Mouse (Mus musculus) embryonic facial prominence, embryonic 14.5 days (tissue): ENCODE results near the gene Abca2. TPM values are rescaled to one million over a fixed set of nuclear protein-coding genes. Genes with fewer than 3 reads are reported as not detected.
"Not testable (repeated sequence)": the region's sequence is repeated elsewhere in the genome, so short reads cannot be mapped to it uniquely, and the experiment has no call there.

Experiments
- ATAC-seq: fragments of 200-750 bp; cut with Nextera tagmentation; 2 replicates; pipeline ENCODE4 v1.8.0; 2017; ENCODE audit warnings: low read depth, moderate number of reproducible peaks, moderate TSS enrichment
- DNase-seq: peaks from one replicate; pipeline ENCODE4 v3.0.0-alpha.2; 2015; ENCODE audit warnings: low spot score
- H3K27ac ChIP-seq: fragments of 300-500 bp; sonication (generic); replicated peaks from 2 replicates; pipeline ENCODE4 v1.5.1; 2014; ENCODE audit warnings: low read depth, mild to moderate bottlenecking, low read length, moderate library complexity
- H3K27me3 ChIP-seq: fragments of 300-500 bp; sonication (generic); replicated peaks from 2 replicates; pipeline ENCODE4 v1.6.1; 2014; ENCODE audit warnings: low read length; ENCODE audit not compliant: control insufficient read depth, insufficient read depth
- H3K36me3 ChIP-seq: fragments of 300-500 bp; sonication (generic); 2 replicates; pipeline ENCODE4 v1.6.1; 2014; ENCODE audit warnings: low read length, mixed read lengths; ENCODE audit not compliant: control insufficient read depth, insufficient read depth
- H3K4me1 ChIP-seq: fragments of 300-500 bp; sonication (generic); 2 replicates; pipeline ENCODE4 v1.6.1; 2014; ENCODE audit warnings: antibody characterized with exemption, low read length; ENCODE audit not compliant: control insufficient read depth, insufficient read depth
- H3K4me2 ChIP-seq: fragments of 300-500 bp; sonication (generic); 2 replicates; pipeline ENCODE4 v1.6.1; 2014; ENCODE audit warnings: low read depth, mild to moderate bottlenecking, low read length, moderate library complexity, mixed read lengths
- H3K4me3 ChIP-seq: fragments of 300-500 bp; sonication (generic); 2 replicates; pipeline ENCODE4 v1.5.1; 2014; ENCODE audit warnings: low read depth, mild to moderate bottlenecking, low read length
- H3K9ac ChIP-seq: fragments of 300-500 bp; sonication (generic); 2 replicates; pipeline ENCODE4 v1.6.1; 2014; ENCODE audit warnings: low read depth, mild to moderate bottlenecking, low read length, moderate library complexity, mixed read lengths
- H3K9me3 ChIP-seq: fragments of 300-500 bp; sonication (generic); 2 replicates; pipeline ENCODE4 v1.6.1; 2016; ENCODE audit warnings: low read length; ENCODE audit not compliant: control insufficient read depth
- WGBS: fragments of 180-500 bp; shearing (Covaris S2); extraction: QIAGEN DNeasy Blood & Tissue Kit; methylation state at CpG from one replicate; pipeline ENCODE4 v1.1.7; 2014; 5-methylcytosine and 5-hydroxymethylcytosine counted together
- polyA plus RNA-seq: library from polyadenylated mRNA; unstranded; fragments of >200 nt; fragmentation: Nextera tagmentation; extraction: Ambion mirVana; gene quantifications from 2 replicates; pipeline ENCODE4 v1.2.1, GENCODE M21; 2014

Gene Abca2
- polyA plus RNA-seq, 1 experiment from 2014 or later = 6.4 TPM

- ATAC-seq = not testable (repeated sequence)
Measured at GRCm38 (mm10) chr2:25413436-25413835, 15.1 kb upstream of the Abca2 start.

GRCm38 (mm10) chr2:25417426-25417825 is 11.1 kb upstream of the Abca2 start:
- Histone ChIP-seq H3K9me3 (no peaks in the 10 kb centered on the region), H3K27ac (no peak overlapping the region), H3K4me1 (no peaks in the 10 kb centered on the region), H3K4me3 (no peak overlapping the region), H3K9ac (no peak overlapping the region), H3K27me3 (peaks cover 1% of the 10 kb centered on the region; the same call in 1 of the 2 replicates), H3K36me3 (no peaks in the 10 kb centered on the region), H3K4me2 (no peak overlapping the region)
- WGBS = 26% methylated on average over 3 of the region's 3 CpGs
- ATAC-seq = no peak
- DNase-seq = no peak

More at GRCm38 (mm10) chr2:25413436-25413835, 15.1 kb upstream of the Abca2 start:
- H3K4me1 ChIP-seq, H3K27ac ChIP-seq, DNase-seq, H3K4me2 ChIP-seq, H3K27me3 ChIP-seq, H3K4me3 ChIP-seq, H3K36me3 ChIP-seq, H3K9me3 ChIP-seq, H3K9ac ChIP-seq: not testable (repeated sequence)

DNA sequence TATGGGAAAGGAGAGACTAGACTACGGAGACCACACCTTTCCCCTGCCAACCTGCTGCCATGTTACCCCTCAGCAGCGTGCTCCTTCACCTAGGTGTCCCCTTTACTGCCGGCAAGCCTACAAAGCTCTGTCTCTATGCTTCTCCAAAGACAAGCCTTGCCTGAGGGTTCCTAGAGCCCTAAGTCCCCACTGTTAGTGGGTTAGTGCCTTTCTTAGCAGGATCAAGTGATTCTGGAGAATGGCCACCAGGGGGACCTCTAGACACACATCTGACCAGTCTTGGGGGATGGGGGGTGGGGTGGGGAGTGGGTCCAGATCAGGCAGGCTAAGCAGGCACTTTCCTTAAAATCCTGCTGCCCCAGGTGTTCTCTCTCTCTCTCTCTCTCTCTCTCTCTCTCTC is 6.6 kb upstream of the Abca2 start:
- no peak overlapping the region for H3K4me2 ChIP-seq
- no peak overlapping the region for H3K4me3 ChIP-seq
- ATAC-seq (peak; percentile 53; the same call in 1 of the 2 replicates), DNase-seq (peak; percentile 64)
- no peaks in the 10 kb centered on the region for H3K9me3 ChIP-seq
- H3K27ac ChIP-seq = no peak overlapping the region
- H3K36me3 ChIP-seq = no peaks in the 10 kb centered on the region
- H3K9ac ChIP-seq = no peak overlapping the region
- WGBS = 18% methylated on average over 3 of the region's 3 CpGs
- peaks cover 25% of the 10 kb centered on the region for H3K27me3 ChIP-seq
- H3K4me1 ChIP-seq = no peaks in the 10 kb centered on the region

- H3K4me2 ChIP-seq = no peak within 1 kb of the TSS
- H3K4me1 ChIP-seq = no peaks in the 10 kb centered on the region
- 56% methylated on average over 17 of the region's 17 CpGs for WGBS
- no peaks in the 10 kb centered on the region for H3K9me3 ChIP-seq
- H3K27me3 ChIP-seq = peaks cover 25% of the 10 kb centered on the region
- no peak within 1 kb of the TSS for H3K9ac ChIP-seq
- no peaks in the 10 kb centered on the region for H3K36me3 ChIP-seq
- H3K4me3 ChIP-seq = no peak within 1 kb of the TSS
- DNase-seq = no peak
- no peak for ATAC-seq
- H3K27ac ChIP-seq = no peak within 1 kb of the TSS
Measured at GRCm38 (mm10) chr2:25422587-25423410, 5.7 kb upstream of the Abca2 start, which contains the start of gene Fut7. Fut7 (plus strand) TSS chr2:25423267.

GRCm38 (mm10) chr2:25423626-25424025 is 4.9 kb upstream of the Abca2 start:
- WGBS = 29% methylated on average over 1 of the region's 1 CpGs
- H3K36me3 ChIP-seq = no peaks in the 10 kb centered on the region
- ATAC-seq (no peak), DNase-seq (no peak)
- H3K4me1 ChIP-seq = no peaks in the 10 kb centered on the region
- no peak overlapping the region for H3K4me3 ChIP-seq
- no peak overlapping the region for H3K4me2 ChIP-seq
- no peak overlapping the region for H3K27ac ChIP-seq
- no peaks in the 10 kb centered on the region for H3K9me3 ChIP-seq
- peaks cover 25% of the 10 kb centered on the region for H3K27me3 ChIP-seq
- H3K9ac ChIP-seq = no peak overlapping the region

DNA sequence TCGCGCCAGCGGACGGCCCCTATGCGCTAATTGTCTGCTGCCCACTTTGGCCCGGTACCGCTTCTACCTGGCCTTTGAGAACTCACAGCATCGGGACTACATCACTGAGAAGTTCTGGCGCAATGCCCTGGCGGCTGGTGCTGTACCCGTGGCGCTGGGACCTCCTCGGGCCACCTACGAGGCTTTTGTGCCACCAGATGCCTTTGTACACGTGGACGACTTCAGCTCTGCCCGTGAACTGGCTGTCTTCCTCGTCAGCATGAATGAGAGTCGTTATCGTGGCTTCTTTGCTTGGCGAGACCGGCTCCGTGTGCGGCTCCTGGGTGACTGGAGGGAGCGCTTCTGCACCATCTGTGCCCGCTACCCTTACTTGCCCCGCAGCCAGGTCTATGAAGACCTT is 3.0 kb upstream of the Abca2 start:
- H3K9ac ChIP-seq = no peak overlapping the region
- no peaks in the 10 kb centered on the region for H3K9me3 ChIP-seq
- DNase-seq (no peak), ATAC-seq (no peak)
- H3K4me2 ChIP-seq = no peak overlapping the region
- H3K36me3 ChIP-seq = no peaks in the 10 kb centered on the region
- no peak overlapping the region for H3K27ac ChIP-seq
- H3K4me1 ChIP-seq = no peaks in the 10 kb centered on the region
- H3K27me3 ChIP-seq = peaks cover 25% of the 10 kb centered on the region
- 50% methylated on average over 27 of the region's 27 CpGs for WGBS
- no peak overlapping the region for H3K4me3 ChIP-seq

- Histone ChIP-seq H3K9ac (no peak overlapping the region), H3K27me3 (peaks cover 29% of the 10 kb centered on the region), H3K4me3 (no peak overlapping the region), H3K4me1 (no peaks in the 10 kb centered on the region), H3K27ac (no peak overlapping the region), H3K9me3 (no peaks in the 10 kb centered on the region), H3K36me3 (no peaks in the 10 kb centered on the region), H3K4me2 (no peak overlapping the region)
- DNase-seq = peak; percentile 65
- WGBS = 20% methylated on average over 5 of the region's 5 CpGs
- ATAC-seq = peak; percentile 21; the same call in 1 of the 2 replicates
Measured at GRCm38 (mm10) chr2:25426721-25427191, 1.7 kb upstream of the Abca2 start.

DNA sequence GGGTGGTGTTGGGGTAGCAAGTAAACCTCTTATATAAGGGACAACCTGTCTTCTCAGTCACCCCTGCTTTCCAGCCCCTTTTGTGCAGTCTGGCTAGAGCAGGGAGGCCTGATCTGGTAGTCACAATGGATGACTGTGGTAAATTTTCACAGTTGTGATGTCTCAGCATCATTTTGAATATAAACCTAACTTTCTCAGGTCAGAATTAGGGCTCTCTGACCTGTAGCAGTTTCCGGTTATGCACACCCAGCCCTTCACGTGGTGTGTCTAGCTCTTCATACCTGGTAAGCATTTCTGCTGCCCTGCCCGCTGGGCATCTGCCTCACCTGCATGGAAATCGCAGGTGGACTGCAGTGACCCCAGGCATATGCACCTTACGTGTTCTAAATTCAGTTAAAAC is 1.2 kb upstream of the Abca2 start:
- Histone ChIP-seq H3K4me1 (no peaks in the 10 kb centered on the region), H3K4me2 (no peak overlapping the region), H3K36me3 (no peaks in the 10 kb centered on the region), H3K27ac (no peak overlapping the region), H3K27me3 (peaks cover 29% of the 10 kb centered on the region), H3K4me3 (no peak overlapping the region), H3K9me3 (no peaks in the 10 kb centered on the region), H3K9ac (no peak overlapping the region)
- DNase-seq (no peak), ATAC-seq (no peak)
- WGBS = 88% methylated on average over 5 of the region's 5 CpGs
